Mouse (Mus musculus) testis, adult 2 months (tissue): Measurements from ENCODE around the gene Ifit3.

Experiments used
- CTCF ChIP-seq: fragments of 200-500 bp; IDR thresholded peaks from 2 replicates; pipeline ENCODE4 v1.5.1; 2012; ENCODE audit warnings: low read depth, mild to moderate bottlenecking, inconsistent platforms, low read length, moderate library complexity; ENCODE audit not compliant: control insufficient read depth, insufficient read depth, insufficient replicate concordance
- POLR2A ChIP-seq: fragments of 200-500 bp; IDR thresholded peaks from 2 replicates; pipeline ENCODE4 v1.6.1; 2012; ENCODE audit warnings: low read depth, mild to moderate bottlenecking, inconsistent platforms, low read length, moderate library complexity; ENCODE audit not compliant: control insufficient read depth

DNA sequence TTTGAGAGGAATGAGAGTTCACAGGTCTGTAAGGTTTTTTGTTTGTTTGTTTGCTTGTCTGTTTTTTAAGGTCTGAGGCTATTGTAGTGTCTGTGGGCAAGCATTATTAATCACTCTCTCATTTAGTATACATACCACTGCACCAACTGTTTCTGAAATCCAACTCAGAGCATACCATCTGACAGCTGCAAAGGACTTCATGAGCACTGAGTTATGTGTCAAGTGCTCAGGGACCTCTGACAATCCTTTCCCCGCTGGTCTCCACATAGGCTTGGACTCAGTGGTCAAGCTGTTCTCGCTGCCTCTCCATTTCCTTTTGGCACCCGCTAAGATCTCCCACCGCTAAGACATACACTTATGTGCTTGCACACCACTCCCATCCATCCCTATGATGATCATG lies 37.1 kb upstream of the Ifit3 start:
- TF ChIP-seq CTCF = no peak
- TF ChIP-seq POLR2A = no peak
